Mouse (Mus musculus) G1E-ER4 (cell line): ENCODE results near the gene Entpd6. TPM values are rescaled to one million over a fixed set of nuclear protein-coding genes. Genes with fewer than 3 reads are reported as not detected.

Experiments used
- GATA1 ChIP-seq: IDR thresholded peaks from one replicate; pipeline ENCODE4 v1.8.0; 2012; ENCODE audit warnings: low read length, inconsistent platforms
- polyA plus RNA-seq: library from polyadenylated mRNA; stranded (reverse); fragments of >175 nt; gene quantifications from 2 replicates; pipeline ENCODE4 v1.2.3, GENCODE M21; 2012

The Entpd6 gene
- polyA plus RNA-seq, 1 experiment: 35.3 TPM

DNA sequence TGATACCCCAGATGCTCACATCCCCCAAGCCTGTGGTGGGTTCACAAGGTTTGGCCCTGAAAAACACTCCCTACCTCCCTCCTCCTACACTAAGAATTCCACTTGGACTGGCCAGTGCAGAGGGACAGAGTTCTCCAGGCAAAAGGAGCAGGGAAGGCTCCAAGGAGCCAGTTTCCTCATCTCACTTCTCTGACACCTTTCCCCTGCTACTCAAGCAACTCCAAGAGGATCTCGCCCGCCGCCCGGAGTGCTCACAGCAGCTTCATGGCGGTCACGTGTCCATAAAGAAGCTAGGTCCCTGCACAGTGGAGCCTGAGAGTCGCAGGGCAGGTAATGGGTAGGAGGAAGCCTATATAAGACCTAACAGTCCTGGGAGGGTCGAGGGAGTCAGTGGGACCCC, 23.2 kb downstream of the Entpd6 start:
- no peak for TF ChIP-seq GATA1

DNA sequence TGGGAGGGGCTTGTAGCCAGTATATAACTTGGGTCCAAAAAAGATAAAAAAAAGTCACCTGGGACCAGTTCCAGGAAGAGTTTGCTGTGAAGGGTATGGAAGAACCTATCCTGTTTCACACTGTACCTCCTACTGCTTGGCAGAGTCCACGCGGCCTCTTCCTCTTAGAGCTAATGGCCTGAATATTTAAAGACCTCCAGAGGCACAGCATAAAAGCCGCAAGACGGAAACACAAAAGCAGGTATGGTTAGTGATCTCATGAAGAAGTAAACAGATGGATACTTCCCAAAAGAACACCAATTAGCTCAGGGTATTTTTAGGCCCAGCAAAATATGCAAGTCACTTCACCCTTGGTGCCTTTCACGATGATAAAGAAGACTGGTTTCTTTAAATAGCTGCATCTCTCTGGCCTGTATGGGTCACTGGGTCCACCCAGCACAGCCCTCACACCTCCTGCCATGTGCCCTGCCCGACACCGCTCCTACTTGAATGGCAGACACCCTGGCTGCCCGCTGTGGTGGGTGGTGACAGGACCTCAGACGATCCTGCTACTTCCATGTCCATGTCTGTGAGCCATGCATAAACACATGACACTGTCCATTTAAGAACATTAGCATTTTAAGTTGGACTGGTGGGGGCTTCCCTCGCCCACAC, 23.8 kb downstream of the Entpd6 start:
- no peak for TF ChIP-seq GATA1

DNA sequence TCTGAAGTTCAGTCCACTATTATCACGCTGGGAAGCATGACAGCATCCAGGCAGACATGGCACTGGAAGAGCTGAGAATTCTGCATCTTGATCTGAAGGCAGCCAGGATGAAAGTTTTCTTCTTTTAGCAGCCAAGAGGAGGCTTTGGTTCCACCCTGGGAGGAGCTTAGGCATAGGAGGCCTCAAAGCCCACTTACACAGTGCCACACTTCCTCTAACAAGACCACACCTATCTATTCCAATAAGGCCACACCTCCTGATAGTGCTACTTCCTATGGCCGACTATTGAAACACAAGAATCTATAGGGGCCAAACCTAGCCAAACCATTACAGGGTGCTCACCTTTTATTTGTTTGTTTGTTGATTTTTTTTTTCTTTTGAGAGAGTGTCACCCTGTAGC, 34.0 kb downstream of the Entpd6 start:
- no peak for TF ChIP-seq GATA1

DNA sequence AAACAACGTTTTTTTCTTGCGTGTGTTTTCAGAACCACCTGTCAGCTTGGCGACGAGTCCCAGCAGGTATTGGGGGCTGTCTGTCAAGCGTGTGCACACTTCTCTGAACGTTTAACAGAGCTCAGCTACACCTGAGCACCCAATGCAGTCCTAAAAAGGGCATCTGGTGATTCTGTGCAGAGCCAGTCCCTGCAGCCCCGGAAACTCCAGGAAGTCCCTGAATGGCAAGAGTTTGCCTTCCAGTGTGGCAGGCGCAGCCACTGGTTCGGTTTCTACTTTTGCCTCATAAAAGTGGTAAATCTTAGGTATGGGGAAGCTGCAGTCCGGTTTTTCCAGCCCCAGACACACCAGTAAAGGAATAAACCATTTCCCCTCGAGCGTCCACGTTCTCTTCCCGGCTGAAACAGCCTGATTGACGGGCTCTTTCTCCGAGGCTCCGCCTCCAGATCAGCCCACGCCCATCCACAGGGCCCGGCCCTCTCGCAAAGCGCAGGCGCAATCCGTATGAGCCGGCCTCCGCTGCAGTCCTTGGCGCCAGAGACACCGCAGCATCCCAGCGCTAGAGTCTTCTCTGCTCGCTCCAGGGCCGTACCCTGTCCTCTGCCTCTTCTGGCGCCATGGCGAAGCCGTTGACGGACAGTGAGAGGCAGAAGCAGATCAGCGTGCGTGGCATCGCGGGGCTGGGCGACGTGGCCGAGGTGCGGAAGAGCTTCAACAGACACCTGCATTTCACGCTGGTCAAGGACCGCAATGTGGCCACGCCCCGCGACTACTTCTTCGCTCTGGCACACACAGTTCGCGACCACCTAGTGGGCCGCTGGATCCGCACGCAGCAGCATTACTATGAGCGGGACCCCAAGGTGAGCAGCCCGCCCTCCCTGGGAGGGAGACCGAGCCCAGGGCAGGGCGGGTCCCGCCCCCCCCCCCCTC, 37.7 kb downstream of the Entpd6 start, which contains the start of gene Pygb:
Gene Pygb, plus strand, starts transcription at position 485 of the 930 bp plus-strand sequence.
- no peak for TF ChIP-seq GATA1

DNA sequence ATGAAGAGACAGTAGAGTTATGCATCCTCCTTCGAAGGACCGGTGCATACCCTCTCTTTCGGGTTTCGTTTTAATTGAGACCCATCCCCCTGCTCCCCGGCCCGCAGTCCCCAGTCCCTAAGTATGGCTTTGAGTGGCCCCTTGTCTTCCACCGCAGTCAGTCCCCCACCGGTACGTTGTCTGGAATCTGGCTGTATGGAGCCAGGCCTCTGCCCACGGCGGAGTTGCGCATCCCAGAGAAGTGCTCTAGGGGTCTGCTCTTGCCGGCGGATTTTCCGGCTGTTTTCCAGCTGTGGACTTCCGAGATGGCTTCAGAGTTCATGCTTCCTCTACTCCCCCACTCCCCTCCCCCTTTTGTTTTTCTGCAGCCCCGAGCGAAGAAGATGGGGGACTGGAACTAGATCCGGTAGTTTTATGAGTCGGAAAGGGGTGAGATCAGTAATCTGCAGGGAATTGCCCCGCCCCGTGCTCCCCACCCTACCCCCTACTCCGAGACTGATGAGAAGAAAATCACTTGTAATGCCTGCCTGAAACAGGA, 38.5 kb downstream of the Entpd6 start:
- no peak for TF ChIP-seq GATA1

DNA sequence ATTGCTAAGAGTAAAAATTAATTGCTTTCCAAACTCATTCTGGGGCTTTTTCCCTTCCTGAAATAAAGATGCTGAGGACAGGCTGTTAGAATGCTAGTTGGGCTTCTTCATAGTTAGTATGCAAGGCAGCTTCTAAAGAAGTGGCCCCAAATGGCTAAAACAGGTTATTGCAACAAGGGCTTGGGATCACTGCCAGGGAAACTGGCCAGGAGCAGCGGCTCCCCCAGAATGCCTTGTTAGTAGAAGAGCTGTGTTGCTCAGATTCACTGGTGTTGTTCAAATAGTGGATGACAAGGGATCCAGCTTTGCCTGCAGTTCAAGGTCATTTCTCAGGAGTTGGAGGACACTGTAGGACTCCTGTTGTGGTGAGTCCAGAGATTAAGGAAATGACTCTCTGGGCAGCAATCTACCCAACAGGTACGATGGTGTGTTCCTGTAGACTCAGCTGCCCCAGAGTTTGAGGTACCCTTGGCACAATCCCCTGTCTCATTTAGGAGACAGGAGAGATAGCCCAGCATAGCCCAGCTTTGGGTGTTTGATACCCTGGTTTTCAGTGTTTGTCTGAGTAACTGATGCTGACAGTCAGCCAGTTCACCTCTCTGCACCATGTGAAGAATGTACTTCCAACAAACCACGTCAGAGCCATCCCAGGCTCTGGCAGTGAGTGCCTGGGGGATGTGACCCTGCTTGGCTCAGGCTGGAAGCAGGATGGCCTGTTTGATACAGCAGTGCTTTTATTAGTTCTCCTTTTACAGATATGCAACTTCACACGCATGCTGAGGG, 40.1 kb downstream of the Entpd6 start:
- no peak for TF ChIP-seq GATA1

DNA sequence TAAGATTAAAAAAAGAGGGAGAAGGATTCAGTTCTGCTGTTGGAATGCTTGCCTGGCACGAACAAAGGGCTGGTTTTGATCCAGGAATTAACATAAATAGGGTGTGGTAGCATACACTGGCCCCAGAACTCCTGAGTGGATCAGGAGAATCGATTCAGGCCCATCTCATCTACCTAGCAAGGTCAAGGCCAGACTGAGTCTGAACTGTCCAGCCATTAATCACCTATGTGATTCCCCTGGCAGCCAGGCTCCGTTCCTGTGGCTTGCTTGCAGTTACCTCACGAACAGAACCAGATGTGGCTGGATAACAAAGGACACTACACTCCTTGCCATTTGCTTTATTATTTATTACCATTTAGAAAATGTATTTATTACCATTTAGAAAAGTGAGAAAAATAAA, 44.5 kb downstream of the Entpd6 start:
- no peak for TF ChIP-seq GATA1

DNA sequence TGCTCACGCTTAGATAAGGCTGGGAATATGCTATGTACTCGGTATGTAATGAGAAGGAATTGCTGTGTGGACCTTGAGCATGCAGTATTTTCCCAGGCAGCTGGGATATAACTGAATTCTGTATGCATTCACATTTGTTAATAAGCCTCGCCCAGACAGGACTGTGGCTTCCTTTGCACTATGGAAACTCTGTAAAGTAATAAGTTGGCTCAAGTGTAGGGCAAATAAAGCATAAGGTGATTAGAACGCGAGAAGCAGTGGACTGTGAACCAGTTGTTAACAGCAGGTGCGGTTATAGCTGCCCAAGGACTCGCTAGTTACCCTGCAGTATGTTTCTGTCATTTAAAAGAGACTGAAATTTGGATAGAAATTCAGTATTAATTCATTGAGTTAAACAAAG, 49.2 kb downstream of the Entpd6 start:
- TF ChIP-seq GATA1: no peak

DNA sequence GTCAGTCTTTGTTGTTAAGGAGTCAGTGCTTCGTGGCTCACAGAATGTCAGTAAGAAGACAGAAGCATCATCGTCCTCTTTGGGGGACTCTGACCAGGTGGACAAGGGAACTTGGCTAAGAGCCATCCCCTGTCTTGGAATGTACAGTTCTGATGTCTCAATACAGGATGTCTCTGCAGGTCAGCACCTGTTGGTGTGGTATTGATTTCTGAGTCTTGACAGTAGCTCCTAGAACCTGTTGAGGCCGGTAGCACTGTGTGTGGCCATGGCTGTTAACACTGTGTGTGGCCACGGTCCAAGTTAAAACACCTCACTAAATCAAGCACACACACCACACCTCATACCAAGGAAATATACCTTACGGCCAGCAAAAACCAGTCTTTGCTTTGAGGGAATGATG, 51.8 kb downstream of the Entpd6 start:
- TF ChIP-seq GATA1: no peak

DNA sequence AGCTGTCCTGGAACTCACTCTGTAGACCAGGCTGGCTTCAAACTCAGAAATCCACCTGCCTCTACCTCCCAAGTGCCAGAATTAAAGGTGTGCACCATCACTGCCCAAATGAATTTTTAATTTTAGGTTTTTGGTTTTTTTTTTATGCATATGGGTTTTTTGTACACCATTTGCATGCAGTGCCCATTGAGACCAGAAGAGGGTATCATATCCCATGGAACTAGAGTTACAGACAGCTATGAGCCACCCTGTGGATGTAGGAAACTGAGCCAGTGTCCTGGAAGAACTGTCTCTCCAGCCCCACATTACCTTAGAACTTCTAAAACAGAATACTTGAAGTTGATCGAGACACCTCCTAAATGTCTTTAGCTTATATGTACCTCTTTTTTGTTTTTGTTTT, 54.2 kb downstream of the Entpd6 start:
- TF ChIP-seq GATA1: no peak

DNA sequence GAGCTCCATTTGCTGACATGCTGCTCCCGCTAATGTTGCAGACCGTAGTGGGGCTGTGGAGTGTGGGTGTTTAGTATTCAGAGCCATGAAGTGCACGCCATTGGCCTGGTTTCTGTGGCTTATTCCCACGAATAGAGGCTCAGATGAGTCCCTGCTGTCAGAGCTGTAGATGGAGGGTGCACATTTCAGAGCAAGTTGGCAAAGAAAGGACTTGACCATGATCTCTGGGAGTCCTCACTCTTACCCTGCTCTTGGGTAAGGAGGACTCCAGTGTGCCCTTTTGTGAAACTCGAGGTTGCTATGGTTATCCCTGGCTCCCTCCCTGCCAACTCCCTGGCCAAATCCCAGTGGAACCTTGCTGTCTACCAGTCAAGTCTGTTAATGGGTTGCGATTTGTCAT, 59.5 kb downstream of the Entpd6 start:
- TF ChIP-seq GATA1: no peak

DNA sequence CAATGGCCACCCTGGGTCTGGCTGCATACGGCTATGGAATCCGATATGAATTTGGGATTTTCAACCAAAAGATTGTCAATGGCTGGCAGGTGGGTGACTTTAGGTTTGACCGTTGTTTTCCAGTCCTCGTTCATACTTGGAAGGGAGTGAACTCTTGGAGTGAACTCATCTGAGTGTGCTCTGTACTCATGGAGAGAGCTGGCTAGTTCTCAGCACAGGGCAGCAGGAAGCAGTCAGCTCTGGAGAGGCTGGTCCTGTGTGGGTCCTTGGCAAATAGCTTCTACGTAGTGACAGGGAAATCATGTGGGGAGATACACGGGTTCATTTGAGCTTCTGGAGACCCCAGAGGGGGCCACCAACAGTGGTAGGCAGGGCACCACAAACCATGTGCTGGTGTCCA, 60.0 kb downstream of the Entpd6 start:
- TF ChIP-seq GATA1: no peak

DNA sequence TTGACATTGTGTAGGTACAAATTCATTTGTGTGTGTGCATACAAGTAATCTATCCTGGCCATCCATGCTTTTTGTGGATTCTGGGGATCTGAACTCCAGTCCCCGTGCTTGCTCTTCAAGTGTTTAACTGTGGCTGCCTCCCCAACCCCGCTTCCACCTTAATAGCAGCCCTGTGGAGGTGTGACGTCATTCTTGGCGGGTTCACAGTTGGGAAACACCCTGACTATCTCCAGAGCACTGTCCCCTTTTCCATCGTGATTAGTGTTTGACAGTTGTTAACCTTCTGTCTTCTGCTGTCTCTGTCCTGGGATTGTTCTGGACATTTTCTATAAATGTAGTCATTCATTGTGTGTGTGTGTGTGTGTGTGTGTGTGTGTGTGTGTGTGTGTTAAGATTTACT, 61.8 kb downstream of the Entpd6 start:
- no peak for TF ChIP-seq GATA1

DNA sequence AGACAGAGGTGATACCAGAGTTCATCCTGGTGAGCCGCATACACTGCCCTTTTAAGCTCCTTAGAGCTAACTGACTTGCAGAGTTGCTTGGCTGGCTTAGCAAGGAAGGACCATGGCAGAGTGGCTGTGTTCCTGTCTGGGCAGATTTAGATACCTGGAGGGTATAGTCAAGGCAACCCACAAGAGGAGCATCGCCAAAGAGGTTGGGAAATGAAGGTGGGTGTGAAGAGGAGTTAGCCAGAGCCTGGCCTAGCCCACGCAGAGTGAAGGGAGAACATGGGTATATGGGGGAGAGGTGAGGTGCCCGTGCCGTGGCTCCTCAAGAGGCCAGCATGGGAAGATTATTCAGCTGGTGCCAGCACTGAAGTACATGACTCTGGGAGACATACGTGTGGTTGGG, 64.0 kb downstream of the Entpd6 start:
- no peak for TF ChIP-seq GATA1

DNA sequence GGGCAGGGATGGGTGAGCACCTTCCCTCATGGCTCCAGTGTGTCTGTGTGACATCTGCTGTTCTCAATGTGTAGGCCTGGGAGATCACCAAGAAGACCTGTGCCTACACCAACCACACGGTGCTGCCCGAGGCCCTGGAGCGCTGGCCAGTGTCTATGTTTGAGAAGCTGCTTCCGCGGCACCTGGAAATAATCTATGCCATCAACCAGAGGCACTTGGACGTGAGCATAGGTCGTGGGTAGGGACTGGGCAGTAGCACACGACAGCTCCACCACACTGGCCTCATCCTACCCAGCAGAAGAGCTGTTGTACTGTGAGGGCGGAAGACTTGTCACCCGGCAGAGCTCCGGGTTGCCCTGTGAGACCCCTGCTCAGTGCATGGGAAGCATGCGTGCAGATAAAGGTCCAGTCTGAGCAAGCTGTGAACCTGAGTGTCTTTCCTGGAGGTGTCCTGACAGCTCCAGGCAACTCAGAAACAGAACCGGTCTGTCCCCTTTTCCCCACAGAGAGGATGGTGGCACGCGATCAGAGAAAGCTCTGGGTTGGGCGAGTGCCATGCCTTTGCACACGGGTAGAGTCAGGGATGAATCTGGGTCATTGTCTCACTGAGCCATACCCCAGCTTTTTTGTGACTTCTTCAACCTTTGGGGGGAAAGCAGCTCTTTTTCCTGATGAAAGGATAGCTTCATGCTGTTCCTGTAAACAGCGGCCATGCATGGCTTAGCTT, 68.0 kb downstream of the Entpd6 start:
- TF ChIP-seq GATA1: no peak
